Mouse (Mus musculus) hindbrain, embryonic 12.5 days (tissue): ENCODE measurements around the gene 4933406M09Rik. TPM values are rescaled to one million over a fixed set of nuclear protein-coding genes. Genes with fewer than 3 reads are reported as not detected.

Experiments
- ATAC-seq: fragments of 200-750 bp; cut with Nextera tagmentation; 2 replicates; pipeline ENCODE4 v1.8.0; 2017; ENCODE audit warnings: moderate TSS enrichment; ENCODE audit not compliant: low FRiP score
- H3K27ac ChIP-seq: fragments of 300-500 bp; sonication (generic); 2 replicates; pipeline ENCODE4 v1.5.1; 2016; ENCODE audit warnings: mild to moderate bottlenecking
- H3K27me3 ChIP-seq: fragments of 300-500 bp; sonication (generic); 2 replicates; pipeline ENCODE4 v1.6.1; 2016; ENCODE audit warnings: mild to moderate bottlenecking
- H3K36me3 ChIP-seq: fragments of 300-500 bp; sonication (generic); 2 replicates; pipeline ENCODE4 v1.6.1; 2016; ENCODE audit warnings: mild to moderate bottlenecking
- H3K4me1 ChIP-seq: fragments of 300-500 bp; sonication (generic); 2 replicates; pipeline ENCODE4 v1.6.1; 2016
- H3K4me2 ChIP-seq: fragments of 300-500 bp; sonication (generic); replicated peaks from 2 replicates; pipeline ENCODE4 v1.6.1; 2016; ENCODE audit warnings: mild to moderate bottlenecking
- H3K4me3 ChIP-seq: fragments of 300-500 bp; sonication (generic); 2 replicates; pipeline ENCODE4 v1.5.1; 2016; ENCODE audit warnings: mild to moderate bottlenecking
- H3K9ac ChIP-seq: fragments of 300-500 bp; sonication (generic); 2 replicates; pipeline ENCODE4 v1.6.1; 2016; ENCODE audit warnings: mild to moderate bottlenecking, moderate library complexity
- H3K9me3 ChIP-seq: fragments of 300-500 bp; sonication (generic); replicated peaks from 2 replicates; pipeline ENCODE4 v1.6.1; 2016; ENCODE audit warnings: mild to moderate bottlenecking
- WGBS: fragments of 180-500 bp; shearing (Covaris S2); methylation state at CpG from one replicate; pipeline ENCODE4 v1.1.7; 2016; 5-methylcytosine and 5-hydroxymethylcytosine counted together
- polyA plus RNA-seq: library from polyadenylated mRNA; unstranded; fragments of >200 nt; fragmentation: Nextera tagmentation; extraction: Ambion mirVana; gene quantifications from 2 replicates; pipeline ENCODE4 v1.2.1, GENCODE M21; 2016

Gene 4933406M09Rik
- polyA plus RNA-seq, 1 experiment from 2014 or later, result not detected

DNA sequence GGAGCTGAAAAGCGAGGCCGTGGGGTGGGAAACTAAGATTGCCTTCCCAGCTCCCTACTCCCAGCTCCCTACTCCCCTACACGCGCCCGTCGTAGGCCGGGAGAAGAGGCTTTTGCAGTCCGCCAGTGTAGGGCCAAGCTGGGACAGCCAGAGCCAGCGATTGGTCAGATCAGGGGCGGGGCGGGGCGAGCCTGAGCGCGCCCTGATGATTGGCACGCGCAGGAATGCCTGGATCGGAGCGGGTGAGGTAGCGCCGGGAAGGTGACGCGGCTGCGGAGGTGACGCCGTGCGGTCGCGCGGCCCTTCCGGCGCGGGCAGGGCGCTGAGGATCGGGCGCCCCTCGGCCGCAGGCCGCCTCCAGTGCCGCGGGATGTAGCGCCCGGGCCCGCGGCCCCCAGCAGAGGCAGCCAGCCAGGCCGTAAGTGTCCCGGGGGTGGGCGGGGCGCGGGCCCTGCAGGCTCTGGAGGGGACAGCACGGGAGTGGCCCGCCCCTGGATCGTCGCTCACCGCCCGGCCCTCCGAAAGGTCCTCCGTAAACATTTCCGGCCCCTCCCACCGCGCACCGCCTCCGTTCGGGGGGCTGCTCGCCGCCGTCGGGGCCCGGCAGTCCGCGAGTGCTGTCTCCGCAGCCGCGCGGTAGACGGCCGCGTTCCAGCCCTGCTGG, 29.6 kb downstream of the 4933406M09Rik start, which contains the start of gene Adipor1:
Gene Adipor1 (plus strand): TSS at position 211 of the 664 bp plus-strand sequence.
- Histone ChIP-seq H3K27ac (peak within 1 kb of the TSS; percentile 91), H3K4me2 (peak within 1 kb of the TSS; percentile 69), H3K4me3 (peak within 1 kb of the TSS; percentile 94), H3K4me1 (peaks cover 43% of the 10 kb centered on the region), H3K36me3 (peaks cover 12% of the 10 kb centered on the region), H3K27me3 (no peaks in the 10 kb centered on the region), H3K9ac (peak within 1 kb of the TSS; percentile 91), H3K9me3 (no peaks in the 10 kb centered on the region)
- under 1% methylated on average over 61 of the region's 77 CpGs for WGBS
- ATAC-seq, result peak; percentile 100

DNA sequence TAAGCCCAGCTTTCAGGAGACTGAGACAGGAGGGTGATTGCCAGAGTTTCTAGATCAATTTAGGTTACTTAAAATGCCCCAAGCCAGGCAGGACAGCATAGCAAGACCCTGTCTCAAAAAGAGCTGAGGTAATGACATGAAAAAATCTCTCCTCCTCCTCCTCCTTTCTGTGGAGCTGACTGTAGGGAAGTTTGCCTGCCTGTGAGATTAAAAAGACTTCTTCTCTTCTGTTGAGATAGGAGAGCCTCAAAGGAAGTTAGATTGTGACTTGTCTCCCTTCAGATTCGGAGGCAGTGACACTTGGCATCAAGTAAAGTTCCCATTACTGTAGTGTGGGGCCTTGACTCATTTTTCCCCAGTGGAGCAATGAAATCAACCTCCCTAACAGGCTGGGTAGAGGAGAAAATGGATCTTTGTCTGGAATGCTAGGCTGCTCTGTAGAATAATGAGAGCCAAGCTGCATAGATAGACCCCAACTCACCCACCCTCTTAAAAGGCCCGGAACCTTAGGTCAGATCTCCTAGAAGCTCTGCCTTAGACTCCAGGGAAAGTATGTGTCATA, 32.8 kb downstream of the 4933406M09Rik start:
- no peak overlapping the region for H3K9ac ChIP-seq
- H3K4me3 ChIP-seq, result no peak overlapping the region
- peaks cover 43% of the 10 kb centered on the region for H3K4me1 ChIP-seq
- no peaks in the 10 kb centered on the region for H3K9me3 ChIP-seq
- H3K4me2 ChIP-seq, result no peak overlapping the region
- ATAC-seq, result no peak
- 86% methylated on average over 2 of the region's 2 CpGs for WGBS
- H3K27ac ChIP-seq, result no peak overlapping the region
- H3K36me3 ChIP-seq, result peaks cover 10% of the 10 kb centered on the region; the same call in 1 of the 2 replicates
- H3K27me3 ChIP-seq, result no peaks in the 10 kb centered on the region

DNA sequence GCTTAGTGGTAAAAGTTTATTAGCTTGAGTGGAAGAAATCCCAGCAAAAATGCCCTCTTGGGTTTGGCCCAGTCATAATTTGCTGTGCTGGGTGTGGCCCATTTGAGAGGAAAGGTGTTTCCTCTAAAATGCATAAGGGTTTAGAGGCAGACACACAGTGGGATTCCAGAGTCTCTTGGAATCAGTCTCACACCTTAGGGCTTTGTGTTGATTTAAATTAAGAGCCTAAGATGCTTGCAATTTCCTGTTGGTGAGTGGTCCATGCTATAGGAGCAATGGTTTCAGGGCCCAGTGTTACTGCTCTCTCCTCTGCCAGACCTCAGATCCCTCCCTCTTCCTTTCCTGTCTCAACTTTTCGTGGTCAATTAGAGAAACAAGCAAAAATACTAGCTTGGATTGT, 33.4 kb downstream of the 4933406M09Rik start:
- Histone ChIP-seq H3K36me3 (peaks cover 15% of the 10 kb centered on the region), H3K9me3 (no peaks in the 10 kb centered on the region), H3K4me2 (no peak overlapping the region), H3K4me3 (no peak overlapping the region), H3K27me3 (no peaks in the 10 kb centered on the region), H3K27ac (no peak overlapping the region; the same call in 1 of the 2 replicates), H3K9ac (no peak overlapping the region), H3K4me1 (peaks cover 41% of the 10 kb centered on the region)
- ATAC-seq, result no peak
- 72% methylated on average over 1 of the region's 1 CpGs for WGBS

DNA sequence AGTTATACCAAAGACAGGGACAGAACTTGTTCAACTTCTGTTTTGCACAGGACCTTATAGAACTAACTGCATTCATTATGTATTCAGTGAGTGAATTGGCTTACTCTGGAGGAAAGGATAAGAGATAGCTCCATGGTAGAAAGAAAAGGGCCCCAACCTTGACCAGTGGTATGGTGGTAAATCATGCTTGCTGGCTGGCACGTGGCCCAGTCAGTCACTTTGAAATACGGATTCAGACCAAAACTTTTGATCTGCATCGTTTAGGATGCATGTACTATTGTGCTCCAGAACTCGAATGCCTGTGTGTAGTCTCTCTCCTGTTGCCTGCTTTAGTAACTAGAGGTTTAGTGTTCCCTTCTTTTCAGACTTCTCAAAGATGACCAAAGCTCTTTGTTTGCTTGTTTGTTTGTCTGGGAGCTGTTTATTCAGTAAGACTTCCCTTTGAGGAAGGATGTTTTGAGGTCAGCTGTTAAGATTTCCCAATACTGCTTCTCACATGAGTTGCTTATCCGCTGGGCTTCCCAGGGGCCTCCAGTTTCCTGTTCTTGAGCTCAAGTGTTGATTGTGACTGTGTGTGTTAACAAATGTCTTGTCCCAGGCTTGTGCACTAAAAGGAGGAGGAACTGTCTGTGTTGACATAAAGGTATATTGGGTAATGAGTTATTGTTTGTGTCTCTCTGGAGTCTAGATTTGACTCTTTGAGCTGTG, 34.2 kb downstream of the 4933406M09Rik start:
- H3K4me3 ChIP-seq, result no peak overlapping the region
- ATAC-seq, result no peak
- H3K9me3 ChIP-seq, result no peaks in the 10 kb centered on the region
- no peak overlapping the region for H3K9ac ChIP-seq
- no peak overlapping the region for H3K4me2 ChIP-seq
- peaks cover 34% of the 10 kb centered on the region for H3K4me1 ChIP-seq
- H3K36me3 ChIP-seq, result peaks cover 23% of the 10 kb centered on the region
- 68% methylated on average over 5 of the region's 5 CpGs for WGBS
- H3K27me3 ChIP-seq, result no peaks in the 10 kb centered on the region
- H3K27ac ChIP-seq, result 0 out of 2 replicates have a peak overlapping the region, but pooled peaks have one; percentile 4

DNA sequence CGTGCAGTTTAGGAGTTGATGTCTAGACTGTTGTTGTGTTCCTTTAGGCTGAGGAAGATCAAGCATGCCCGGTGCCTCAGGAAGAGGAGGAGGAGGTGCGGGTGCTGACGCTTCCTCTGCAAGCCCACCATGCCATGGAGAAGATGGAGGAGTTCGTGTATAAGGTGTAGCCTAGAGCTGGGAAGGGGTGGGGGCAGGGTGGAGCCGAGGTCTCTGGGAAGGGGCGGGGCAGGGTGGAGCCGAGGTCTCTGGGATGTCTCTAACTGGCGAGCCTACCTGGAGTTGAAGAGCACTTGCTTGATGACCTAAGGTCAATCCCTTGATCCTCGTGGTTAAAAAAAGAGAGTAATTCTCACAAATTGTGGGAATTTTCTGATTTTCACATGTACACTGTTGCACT, 38.2 kb downstream of the 4933406M09Rik start:
- Histone ChIP-seq H3K4me2 (no peak overlapping the region), H3K27me3 (no peaks in the 10 kb centered on the region), H3K27ac (no peak overlapping the region), H3K4me3 (no peak overlapping the region), H3K9me3 (no peaks in the 10 kb centered on the region), H3K36me3 (peaks cover 62% of the 10 kb centered on the region), H3K4me1 (peaks cover 12% of the 10 kb centered on the region), H3K9ac (no peak overlapping the region)
- ATAC-seq, result no peak
- WGBS, result 82% methylated on average over 10 of the region's 10 CpGs

DNA sequence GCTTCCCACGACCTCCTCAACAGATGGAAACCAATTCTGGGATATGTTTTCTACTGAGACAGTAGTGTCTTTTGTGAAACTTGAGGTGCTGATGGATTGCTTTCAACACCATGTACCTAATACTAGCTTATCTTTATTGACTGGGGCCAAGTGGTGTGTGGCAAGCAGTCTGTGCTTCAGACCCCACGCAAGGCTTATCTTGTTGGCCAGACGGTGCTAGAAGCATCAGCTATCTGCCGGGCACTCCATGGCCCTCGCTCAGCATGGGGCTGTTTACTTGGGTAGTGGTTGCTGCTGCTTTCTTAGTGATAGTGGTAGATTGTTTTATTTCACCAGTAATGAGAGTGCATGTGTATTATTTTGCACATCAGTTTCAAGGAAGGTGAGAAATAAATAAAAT, 40.5 kb downstream of the 4933406M09Rik start:
- peaks cover 80% of the 10 kb centered on the region for H3K36me3 ChIP-seq

DNA sequence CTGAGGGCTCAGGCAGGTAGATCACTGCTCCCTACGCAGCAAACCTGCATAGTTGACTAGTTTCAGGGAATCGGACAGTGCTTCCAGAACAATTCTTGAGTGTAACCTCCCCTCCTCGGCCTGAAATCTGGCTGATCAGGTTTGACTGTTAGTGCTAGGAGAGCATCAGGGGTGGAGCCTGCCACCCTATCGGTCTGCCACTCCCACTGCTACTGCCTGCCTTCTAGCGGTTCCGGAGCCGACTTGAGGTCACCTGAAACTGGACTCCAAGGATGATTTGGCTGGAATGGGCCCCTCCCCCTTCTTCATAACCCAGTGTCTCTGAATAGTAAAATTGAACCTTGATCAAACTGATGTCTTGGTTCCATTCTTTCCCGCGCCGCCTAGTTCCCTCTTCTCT, 47.3 kb downstream of the 4933406M09Rik start:
- Histone ChIP-seq H3K4me3 (no peak overlapping the region), H3K36me3 (peaks cover 47% of the 10 kb centered on the region), H3K27ac (no peak overlapping the region), H3K4me1 (no peaks in the 10 kb centered on the region), H3K27me3 (no peaks in the 10 kb centered on the region), H3K4me2 (no peak overlapping the region), H3K9ac (no peak overlapping the region), H3K9me3 (no peaks in the 10 kb centered on the region)
- 86% methylated on average over 10 of the region's 10 CpGs for WGBS
- no peak for ATAC-seq

More for the DNA sequence above, 40.5 kb downstream of the 4933406M09Rik start:
- H3K9ac ChIP-seq, result no peak overlapping the region
- WGBS, result 81% methylated on average over 5 of the region's 5 CpGs
- no peak for ATAC-seq
- H3K4me2 ChIP-seq, result no peak overlapping the region
- no peak overlapping the region for H3K27ac ChIP-seq
- H3K9me3 ChIP-seq, result no peaks in the 10 kb centered on the region
- H3K4me3 ChIP-seq, result no peak overlapping the region
- H3K4me1 ChIP-seq, result no peaks in the 10 kb centered on the region
- H3K27me3 ChIP-seq, result no peaks in the 10 kb centered on the region

DNA sequence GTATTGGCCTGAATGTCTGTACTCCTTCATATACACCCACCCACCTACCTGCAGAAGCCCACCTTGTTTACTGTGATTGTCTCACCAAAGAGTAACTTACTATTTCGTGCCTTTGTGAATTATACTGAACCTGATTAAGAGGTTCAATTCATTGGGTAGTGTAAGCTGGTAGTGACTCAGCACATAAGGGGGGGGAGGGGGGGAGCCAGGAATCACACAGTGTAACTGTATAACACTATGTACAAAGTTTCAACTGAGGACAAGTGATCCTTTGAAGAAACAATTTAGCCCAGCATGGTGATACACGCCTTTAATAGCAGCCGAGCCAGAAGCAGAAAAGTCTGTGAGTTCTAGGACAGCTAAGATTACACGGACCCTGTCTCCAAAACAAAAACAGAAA, 47.7 kb downstream of the 4933406M09Rik start:
- Histone ChIP-seq H3K9me3 (no peaks in the 10 kb centered on the region), H3K4me2 (no peak overlapping the region)

DNA sequence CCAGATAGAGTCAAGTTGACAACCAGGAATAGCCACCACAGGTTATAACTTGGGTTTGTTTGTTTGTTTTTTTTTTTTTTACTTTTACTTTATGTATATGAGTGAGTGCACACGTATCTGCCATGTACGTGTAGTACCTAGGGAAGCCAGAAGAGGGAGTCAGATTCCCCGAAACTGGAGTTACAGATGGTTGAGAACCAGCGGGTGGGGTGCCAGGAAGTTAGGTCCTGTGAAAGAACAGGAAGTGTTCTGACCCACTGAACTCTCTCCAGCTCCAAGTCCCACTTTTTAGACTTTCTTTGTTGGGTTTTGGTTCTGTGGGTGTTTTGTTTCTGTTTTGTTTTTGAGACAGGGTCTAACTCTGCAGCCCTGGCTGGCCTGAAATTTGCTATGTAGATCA, 49.7 kb downstream of the 4933406M09Rik start:
- Histone ChIP-seq H3K36me3 (peaks cover 28% of the 10 kb centered on the region), H3K4me3 (no peak overlapping the region), H3K27ac (no peak overlapping the region), H3K9ac (no peak overlapping the region), H3K4me2 (no peak overlapping the region), H3K4me1 (no peaks in the 10 kb centered on the region), H3K27me3 (no peaks in the 10 kb centered on the region), H3K9me3 (no peaks in the 10 kb centered on the region)
- no peak for ATAC-seq
- WGBS, result 28% methylated on average over 4 of the region's 4 CpGs

More for the DNA sequence above, 47.7 kb downstream of the 4933406M09Rik start:
- ATAC-seq, result no peak
- no peak overlapping the region for H3K4me3 ChIP-seq
- no peak overlapping the region for H3K27ac ChIP-seq
- H3K4me1 ChIP-seq, result no peaks in the 10 kb centered on the region
- WGBS, result 92% methylated on average over 4 of the region's 4 CpGs
- peaks cover 42% of the 10 kb centered on the region for H3K36me3 ChIP-seq
- H3K27me3 ChIP-seq, result no peaks in the 10 kb centered on the region
- H3K9ac ChIP-seq, result no peak overlapping the region

DNA sequence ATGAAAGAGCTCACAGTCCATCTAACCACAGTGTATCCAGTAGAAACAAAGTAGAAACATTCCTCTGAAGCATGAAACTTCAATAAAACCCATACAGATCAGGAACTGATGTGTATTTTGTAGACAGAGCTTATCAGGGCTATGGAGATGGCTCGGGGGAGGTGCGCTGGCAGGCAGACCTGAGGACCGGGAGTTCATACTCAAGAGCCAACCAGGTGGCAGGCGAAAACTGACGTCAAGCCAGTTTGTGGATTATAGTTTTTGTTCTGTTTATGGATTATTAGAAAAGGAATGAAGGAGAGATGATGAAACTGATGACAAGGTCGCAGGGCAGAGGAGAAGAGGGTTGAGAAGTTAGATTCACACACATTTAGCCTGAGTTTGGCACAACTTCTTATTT, 54.7 kb downstream of the 4933406M09Rik start:
- no peaks in the 10 kb centered on the region for H3K4me1 ChIP-seq
- no peaks in the 10 kb centered on the region for H3K27me3 ChIP-seq
- ATAC-seq, result no peak
- no peak overlapping the region for H3K27ac ChIP-seq
- WGBS, result 91% methylated on average over 6 of the region's 6 CpGs
- no peaks in the 10 kb centered on the region for H3K36me3 ChIP-seq
- no peak overlapping the region for H3K9ac ChIP-seq
- H3K9me3 ChIP-seq, result no peaks in the 10 kb centered on the region
- H3K4me2 ChIP-seq, result no peak overlapping the region
- H3K4me3 ChIP-seq, result no peak overlapping the region
